Mouse (Mus musculus) embryonic fibroblast, embryonic 13.5 days (primary cell): ENCODE measurements around the gene Phf7.

Experiments
- CTCF ChIP-seq: IDR thresholded peaks from 2 replicates; pipeline ENCODE4 v1.5.1; 2011; ENCODE audit warnings: mild to moderate bottlenecking, control low read depth, low read length, moderate library complexity, borderline replicate concordance; ENCODE audit not compliant: insufficient read depth
- POLR2A ChIP-seq: IDR thresholded peaks from 2 replicates; pipeline ENCODE4 v1.6.1; 2011; ENCODE audit warnings: low read depth, mild to moderate bottlenecking, control low read depth, low read length, moderate library complexity

- TF ChIP-seq CTCF (no peak), POLR2A (no peak)
Measured at GRCm38 (mm10) chr14:31194891-31195513, 56.1 kb downstream of the Phf7 start.
